Mouse (Mus musculus) liver, embryonic 14.5 days (tissue): Measurements from ENCODE around the gene Fut2.

Source experiments
- CTCF ChIP-seq: IDR thresholded peaks from 2 replicates; pipeline ENCODE4 v1.5.1; 2016; ENCODE audit warnings: antibody characterized with exemption, low read depth, control low read depth
- EP300 ChIP-seq: IDR thresholded peaks from 2 replicates; pipeline ENCODE4 v1.6.1; 2016; ENCODE audit warnings: antibody characterized with exemption, low read depth

GRCm38 (mm10) chr7:45685811-45686210, 19.6 kb upstream of the Fut2 start:
- no peak for TF ChIP-seq CTCF
- TF ChIP-seq EP300 = no peak
